Mouse (Mus musculus) adrenal gland, adult (tissue): ENCODE data around the gene Gm4214.
"Not testable (repeated sequence)": the region's sequence is repeated elsewhere in the genome, so short reads cannot be mapped to it uniquely, and the experiment has no call there.

Source experiments
- DNase-seq, 2 experiments: peaks; one replicate each; pipeline ENCODE4 v3.0.0; 2022 to 2023; ENCODE audit warnings: low spot score in 1 of 2; ENCODE audit not compliant: inconsistent age in 2 of 2

The Gm4214 gene

DNA sequence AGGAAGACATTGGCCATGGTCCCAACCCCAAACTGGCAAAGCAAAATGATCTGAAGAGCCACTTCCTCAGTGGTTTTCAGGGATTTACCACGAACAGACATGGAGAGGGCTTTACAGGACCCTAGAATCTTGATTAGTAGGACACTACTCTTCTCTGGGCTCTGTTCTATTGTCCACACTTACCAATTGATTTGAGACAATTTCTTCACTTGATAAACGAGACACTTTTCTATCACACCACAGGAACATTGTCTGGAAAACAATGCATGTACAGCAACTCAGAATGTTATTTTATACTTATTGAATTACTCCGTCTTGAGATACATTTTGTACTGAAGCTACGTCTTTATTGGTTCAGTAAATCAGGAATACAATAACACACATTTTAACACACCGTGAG is at the start of gene Gm4214:
TSS of gene Gm4214 (minus strand) at position 101 of the 400 bp plus-strand sequence.
- not testable (repeated sequence) for DNase-seq

GRCm38 (mm10) chr7:23019823-23020222 is 35.4 kb upstream of the Gm4214 start, which contains the start of gene Gm4216:
Gene Gm4216 (minus strand): TSS chr7:23019923.
- not testable (repeated sequence) for DNase-seq
